Mouse (Mus musculus): ENCODE data around the gene Irf4.
A peak's percentile ranks its signal among the peaks of the same experiment; 100 is the strongest.

The Irf4 gene

GRCm38 (mm10) chr13:30749021-30749556 lies at the start of gene Irf4:
Gene Irf4, plus strand, starts transcription at chr13:30749226.
- DNase-seq = peak; percentile 20 to 33

- no peak for DNase-seq
Observed at GRCm38 (mm10) chr13:30702695-30703094, 46.3 kb upstream of the Irf4 start.

GRCm38 (mm10) chr13:30704246-30705095 lies 44.6 kb upstream of the Irf4 start:
- DNase-seq = peak; percentile 61 to 69

- DNase-seq = no peak
Observed at GRCm38 (mm10) chr13:30711066-30711465, 38.0 kb upstream of the Irf4 start.

GRCm38 (mm10) chr13:30711711-30712110 lies 37.3 kb upstream of the Irf4 start:
- DNase-seq = no peak

- DNase-seq = no peak
Observed at GRCm38 (mm10) chr13:30712280-30712679, 36.7 kb upstream of the Irf4 start.

- no peak for DNase-seq
Observed at GRCm38 (mm10) chr13:30713621-30714020, 35.4 kb upstream of the Irf4 start.

- no peak for DNase-seq
Observed at GRCm38 (mm10) chr13:30714552-30714951, 34.5 kb upstream of the Irf4 start.

GRCm38 (mm10) chr13:30715060-30715459 lies 34.0 kb upstream of the Irf4 start:
- DNase-seq = peak in 1 of 2 experiments; percentile 30

- DNase-seq = no peak
Observed at GRCm38 (mm10) chr13:30715573-30715972, 33.5 kb upstream of the Irf4 start.

GRCm38 (mm10) chr13:30716611-30717010 lies 32.4 kb upstream of the Irf4 start:
- peak; percentile 74 to 77 for DNase-seq

- no peak for DNase-seq
Observed at GRCm38 (mm10) chr13:30722601-30723000, 26.4 kb upstream of the Irf4 start.

GRCm38 (mm10) chr13:30723258-30723657 lies 25.8 kb upstream of the Irf4 start:
- DNase-seq = no peak

- no peak for DNase-seq
Observed at GRCm38 (mm10) chr13:30723858-30724257, 25.2 kb upstream of the Irf4 start.

GRCm38 (mm10) chr13:30724691-30725271 lies 24.2 kb upstream of the Irf4 start:
- peak; percentile 65 to 68 for DNase-seq

GRCm38 (mm10) chr13:30726879-30727278 lies 22.1 kb upstream of the Irf4 start:
- DNase-seq = no peak

GRCm38 (mm10) chr13:30728155-30728554 lies 20.9 kb upstream of the Irf4 start:
- DNase-seq = no peak

GRCm38 (mm10) chr13:30729245-30729644 lies 19.8 kb upstream of the Irf4 start:
- no peak for DNase-seq

GRCm38 (mm10) chr13:30730104-30730793 lies 18.8 kb upstream of the Irf4 start:
- DNase-seq = no peak

- no peak for DNase-seq
Observed at GRCm38 (mm10) chr13:30732709-30733445, 16.1 kb upstream of the Irf4 start.

- DNase-seq = no peak
Observed at GRCm38 (mm10) chr13:30736721-30737120, 12.3 kb upstream of the Irf4 start.

GRCm38 (mm10) chr13:30737257-30737656 lies 11.8 kb upstream of the Irf4 start:
- DNase-seq = no peak

Measured in cerebellum, postnatal 10 days (tissue).